Comparison of ENCODE assay signal across 9 mouse cellular contexts in the genomic region with DNA sequence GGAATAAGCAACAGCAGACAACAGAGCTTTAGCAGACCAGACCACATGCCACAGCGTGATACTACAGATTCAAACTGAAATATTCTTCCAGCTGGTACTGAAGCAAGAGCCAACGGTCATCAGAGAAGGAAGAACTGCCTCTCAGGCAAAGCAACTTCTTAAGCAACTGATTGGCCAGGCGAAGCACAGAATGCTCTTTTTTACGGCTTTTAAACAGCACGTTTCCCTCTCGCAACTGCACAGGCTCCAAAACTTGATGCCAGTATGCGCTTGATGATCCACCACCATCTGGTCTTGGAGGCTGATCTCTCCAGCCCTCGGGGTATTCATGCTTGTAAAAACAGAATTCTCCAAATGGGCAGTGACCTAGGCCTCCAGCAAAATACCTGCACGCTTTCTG. TPM values are rescaled to one million over a fixed set of nuclear protein-coding genes. Genes with fewer than 3 reads are reported as not detected.
DNase-seq lines count a peak whose midpoint lies in the region; ATAC-seq lines count a peak whose summit lies in the region.
"Had no signal": no experiment of that assay in that cellular context is flagged by ENCODE, and none has a peak within 500 bp of the region (broad histone marks: within the 10 kb centered on the region; RNA-seq: fewer than 3 reads in every experiment).

No protein-coding gene starts in this region.

- H3K4me1 ChIP-seq in kidney, embryonic 16.5 days (ENCODE audit: insufficient read depth, low read length): peaks cover 8% of the 10 kb centered on the region
- peaks cover 9% of the 10 kb centered on the region for H3K4me1 ChIP-seq in embryonic facial prominence, embryonic 13.5 days
- H3K4me1 ChIP-seq in hindbrain, embryonic 15.5 days (replicated peaks): peaks cover 10% of the 10 kb centered on the region; the same call in 1 of the 2 replicates
- H3K4me1 ChIP-seq in neural tube, embryonic 12.5 days: no peaks in the 10 kb centered on the region

- ATAC-seq in kidney, embryonic 16.5 days (ENCODE audit: low FRiP score, low TSS enrichment): no peak
- no peak for ATAC-seq in embryonic facial prominence, embryonic 13.5 days (ENCODE audit: insufficient number of reproducible peaks, insufficient read depth, low FRiP score, low TSS enrichment, low read depth)
- ATAC-seq in hindbrain, embryonic 15.5 days (ENCODE audit: low FRiP score, low read depth): no peak
- no peak for ATAC-seq in neural tube, embryonic 12.5 days (ENCODE audit: low FRiP score, low read depth)

- no peak overlapping the region for H3K27ac ChIP-seq in kidney, embryonic 16.5 days (ENCODE audit: low read length)
- H3K27ac ChIP-seq in embryonic facial prominence, embryonic 13.5 days: no peak overlapping the region
- peak overlapping the region; percentile 85 for H3K27ac ChIP-seq in hindbrain, embryonic 15.5 days (replicated peaks)
- H3K27ac ChIP-seq in neural tube, embryonic 12.5 days: no peak overlapping the region

- peak overlapping the region; percentile 54 for H3K4me2 ChIP-seq in kidney, embryonic 16.5 days (replicated peaks; ENCODE audit: low read depth, low read length)
- peak overlapping the region; percentile 76 for H3K4me2 ChIP-seq in embryonic facial prominence, embryonic 13.5 days
- H3K4me2 ChIP-seq in hindbrain, embryonic 15.5 days: peak overlapping the region; percentile 68
- H3K4me2 ChIP-seq in neural tube, embryonic 12.5 days (replicated peaks): peak overlapping the region; percentile 58

- H3K4me3 ChIP-seq in kidney, embryonic 16.5 days (ENCODE audit: low read length): no peak overlapping the region; the same call in 1 of the 2 replicates
- peak overlapping the region; percentile 68 for H3K4me3 ChIP-seq in embryonic facial prominence, embryonic 13.5 days
- H3K4me3 ChIP-seq in hindbrain, embryonic 15.5 days: peak overlapping the region; percentile 56
- peak overlapping the region; percentile 53 for H3K4me3 ChIP-seq in neural tube, embryonic 12.5 days

- 85% methylated on average over 9 of the region's 9 CpGs for WGBS in kidney, embryonic 16.5 days
- WGBS in embryonic facial prominence, embryonic 13.5 days: 76% methylated on average over 9 of the region's 9 CpGs
- WGBS in hindbrain, embryonic 15.5 days: 45% methylated on average over 9 of the region's 9 CpGs
- WGBS in neural tube, embryonic 12.5 days: 57% methylated on average over 9 of the region's 9 CpGs

- no peak for DNase-seq in kidney, postnatal 36 days
- DNase-seq in layer of hippocampus, postnatal 36 days: no peak
- no peak for DNase-seq in layer of hippocampus, adult 9-11 months

- no peaks in the 10 kb centered on the region; the same call in 1 of the 2 replicates for H3K27me3 ChIP-seq in kidney, embryonic 16.5 days (ENCODE audit: insufficient read depth, low read length)
- peaks cover 4% of the 10 kb centered on the region for H3K27me3 ChIP-seq in embryonic facial prominence, embryonic 13.5 days
- no peaks in the 10 kb centered on the region for H3K27me3 ChIP-seq in hindbrain, embryonic 15.5 days
- no peaks in the 10 kb centered on the region for H3K27me3 ChIP-seq in neural tube, embryonic 12.5 days (replicated peaks)

- no peak overlapping the region for H3K9ac ChIP-seq in kidney, embryonic 16.5 days (replicated peaks; ENCODE audit: low read length)
- no peak overlapping the region for H3K9ac ChIP-seq in embryonic facial prominence, embryonic 13.5 days
- H3K9ac ChIP-seq in hindbrain, embryonic 15.5 days: peak overlapping the region; percentile 64
- peak overlapping the region; percentile 83 for H3K9ac ChIP-seq in neural tube, embryonic 12.5 days

- peaks cover 9% of the 10 kb centered on the region; the same call in 1 of the 2 replicates for H3K9me3 ChIP-seq in kidney, embryonic 16.5 days (ENCODE audit: low read length)
- peaks cover 8% of the 10 kb centered on the region for H3K9me3 ChIP-seq in embryonic facial prominence, embryonic 13.5 days
- H3K9me3 ChIP-seq in hindbrain, embryonic 15.5 days: no peaks in the 10 kb centered on the region
- H3K9me3 ChIP-seq in neural tube, embryonic 12.5 days: peaks cover 8% of the 10 kb centered on the region; the same call in 1 of the 2 replicates

- no peaks in the 10 kb centered on the region for H3K36me3 ChIP-seq in kidney, embryonic 16.5 days (ENCODE audit: insufficient read depth, low read length)
- H3K36me3 ChIP-seq in embryonic facial prominence, embryonic 13.5 days: no peaks in the 10 kb centered on the region
- H3K36me3 ChIP-seq in hindbrain, embryonic 15.5 days: no peaks in the 10 kb centered on the region
- H3K36me3 ChIP-seq in neural tube, embryonic 12.5 days: no peaks in the 10 kb centered on the region

RNA-seq across cellular contexts. Expression of a gene that starts 1.6 kb away (rescaled TPM):
- polyA plus RNA-seq in kidney, embryonic 16.5 days (2015; fragmentation: Nextera tagmentation; extraction: Ambion mirVana): 5.1 and 5.2 TPM in 2 replicates
- polyA plus RNA-seq in embryonic facial prominence, embryonic 13.5 days (2015; fragmentation: Nextera tagmentation; extraction: Ambion mirVana): 7.4 and 7.5 TPM in 2 replicates
- polyA plus RNA-seq in hindbrain, embryonic 15.5 days (2015; fragmentation: Nextera tagmentation; extraction: Ambion mirVana): 20.9 and 22.4 TPM in 2 replicates
- polyA plus RNA-seq in neural tube, embryonic 12.5 days (2016; fragmentation: Nextera tagmentation; extraction: Ambion mirVana): 17.2 and 17.6 TPM in 2 replicates
- 1 to 10 TPM; 1.3 to 1.5 TPM for total RNA-seq in layer of hippocampus, postnatal 36 days (2021)

RNA-seq across cellular contexts. Expression of a gene that starts 41.5 kb away (rescaled TPM):
- polyA plus RNA-seq in kidney, embryonic 16.5 days (2015; fragmentation: Nextera tagmentation; extraction: Ambion mirVana): 0.74 and 1.1 TPM in 2 replicates
- 2.9 and 3.2 TPM in 2 replicates for polyA plus RNA-seq in embryonic facial prominence, embryonic 13.5 days (2015; fragmentation: Nextera tagmentation; extraction: Ambion mirVana)
- 12.9 and 17.4 TPM in 2 replicates for polyA plus RNA-seq in hindbrain, embryonic 15.5 days (2015; fragmentation: Nextera tagmentation; extraction: Ambion mirVana)
- polyA plus RNA-seq in neural tube, embryonic 12.5 days (2016; fragmentation: Nextera tagmentation; extraction: Ambion mirVana): 7.2 and 8.2 TPM in 2 replicates
- total RNA-seq in layer of hippocampus, postnatal 36 days (2021): 1 to 10 TPM; 1.4 to 1.5 TPM
- total RNA-seq: gastrocnemius, adult 8-10 months had no signal
- polyA plus RNA-seq: large intestine, adult 2 months had no signal

RNA-seq across cellular contexts. Expression of a gene that starts 46.0 kb away (rescaled TPM):
- polyA plus RNA-seq in kidney, embryonic 16.5 days (2015; fragmentation: Nextera tagmentation; extraction: Ambion mirVana): 24.2 and 25.4 TPM in 2 replicates
- polyA plus RNA-seq in embryonic facial prominence, embryonic 13.5 days (2015; fragmentation: Nextera tagmentation; extraction: Ambion mirVana): 29.3 and 31.5 TPM in 2 replicates
- 10.0 and 12.5 TPM in 2 replicates for polyA plus RNA-seq in hindbrain, embryonic 15.5 days (2015; fragmentation: Nextera tagmentation; extraction: Ambion mirVana)
- polyA plus RNA-seq in neural tube, embryonic 12.5 days (2016; fragmentation: Nextera tagmentation; extraction: Ambion mirVana): 47.2 and 52.7 TPM in 2 replicates
- total RNA-seq in layer of hippocampus, postnatal 36 days (2021): under 1 TPM; 0.42 to 0.56 TPM

Comparison
In these comparisons a context has a peak if more than half of its experiments do, and no peak if none do; other contexts are left out.
1. H3K9ac ChIP-seq: peak in hindbrain, embryonic 15.5 days (single experiment) and neural tube, embryonic 12.5 days (single experiment); none in kidney, embryonic 16.5 days (single experiment) and embryonic facial prominence, embryonic 13.5 days (single experiment).
2. Peak in every context shown above with its lines, with median percentiles within 50 percentile points of each other: H3K4me2 ChIP-seq.